Mouse (Mus musculus): Measurements from ENCODE around the gene Tac4. TPM values are rescaled to one million over a fixed set of nuclear protein-coding genes. Genes with fewer than 3 reads are reported as not detected.

Gene Tac4
- not detected in 2 replicates for total RNA-seq (2012; rRNA removed)
- total RNA-seq (2014; rRNA removed) = not detected in 2 replicates
- 0.19 TPM in 1 of 2 replicates, not detected in the other for polyA plus RNA-seq (2012; ENCODE audit: insufficient read length, low read depth)

DNA sequence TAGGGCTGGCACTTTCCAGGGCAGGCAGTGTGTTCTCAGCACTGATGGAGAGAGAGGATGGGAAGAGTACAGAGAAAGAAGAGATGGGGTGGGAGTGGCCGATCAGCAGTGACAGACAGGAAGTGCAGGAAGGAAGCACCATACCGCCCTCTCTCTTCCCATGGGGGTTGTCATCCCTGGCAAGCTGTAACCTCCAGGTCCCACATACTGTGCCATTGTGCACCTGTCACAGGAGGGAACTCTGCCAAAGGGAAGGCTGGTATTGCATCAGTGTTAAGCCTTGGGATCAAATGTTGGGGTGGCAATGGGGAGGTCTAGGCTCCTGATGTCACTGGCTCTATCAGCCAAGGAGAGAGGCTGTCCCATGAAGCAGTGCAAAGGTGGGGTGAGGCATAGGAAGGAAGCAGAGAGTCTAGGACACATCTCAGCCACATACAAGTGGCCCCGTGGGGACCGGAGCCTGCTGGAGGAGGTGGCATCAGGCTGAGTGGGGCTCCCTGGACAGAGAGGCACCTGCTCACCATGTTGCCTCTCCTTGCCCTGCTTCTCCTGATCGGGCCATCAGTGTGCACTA lies at the start of gene Tac4:
Gene Tac4, plus strand, starts transcription at position 352 of the 574 bp plus-strand sequence.
- dilution Hi-C loops (cut with MboI; ENCODE audit: extremely low pct_ligation_motif_present, extremely low pct_unique_long_range_greater_than_20kb, low sequenced_read_pairs) (no loop called here), in situ Hi-C loops (cut with MboI; ENCODE audit: low pct_ligation_motif_present, low pct_unique_long_range_greater_than_20kb, low sequenced_read_pairs) (loop anchor here (5.0 kb wide), 2 partner anchors 36 to 261 kb away; no protein-coding TSS in a partner anchor)
- peaks cover 19% of the 10 kb centered on the region for H3K27me3 ChIP-seq (replicated peaks)
- TF ChIP-seq POLR2A (IDR thresholded peaks at IDR 0.05; ENCODE audit: low read depth, low read length) (no peak), ZKSCAN1 (IDR thresholded peaks at IDR 0.05; ENCODE audit: borderline replicate concordance, low read depth, low read length) (no peak), JUND (conservative IDR thresholded peaks at IDR 0.05; ENCODE audit: low read depth, low read length) (no peak), ELF1 (IDR thresholded peaks at IDR 0.05; ENCODE audit: low read depth, low read length) (peak; percentile 72), MAZ (IDR thresholded peaks at IDR 0.05; ENCODE audit: low read depth, low read length) (no peak)
- H3K27ac ChIP-seq (ENCODE audit: insufficient read depth, low read depth) = no peak within 1 kb of the TSS
- peak; percentile 31 for DNase-seq (ENCODE audit: extremely low read depth)
- H3K9ac ChIP-seq (ENCODE audit: insufficient read depth, low read depth) = no peak within 1 kb of the TSS
- no peak within 1 kb of the TSS for H3K4me3 ChIP-seq (replicated peaks in 1 of 3; ENCODE audit: low read depth in 2 of 3, low read length in 2 of 3, poor library complexity in 1 of 3)
- no peaks in the 10 kb centered on the region for H3K79me2 ChIP-seq (replicated peaks; ENCODE audit: control insufficient read depth, extremely low read depth, insufficient read depth, poor library complexity, severe bottlenecking)
- H3K9me3 ChIP-seq (replicated peaks; ENCODE audit: low read length) = no peaks in the 10 kb centered on the region
- H3K4me2 ChIP-seq (ENCODE audit: insufficient read depth, low read depth, poor library complexity, severe bottlenecking) = no peak within 1 kb of the TSS
- H3K36me3 ChIP-seq (replicated peaks in 1 of 2; ENCODE audit: control insufficient read depth in 1 of 2, insufficient read depth in 1 of 2, low read length in 1 of 2) = peaks cover 15 to 18% of the 10 kb centered on the region in 2 experiments
- peaks cover 12 to 35% of the 10 kb centered on the region in 2 experiments for H3K4me1 ChIP-seq (ENCODE audit: control insufficient read depth in 1 of 2, insufficient read depth in 2 of 2)

GRCm38 (mm10) chr11:95213607-95214006 lies 47.7 kb upstream of the Tac4 start:
- no peak overlapping the region for H3K27ac ChIP-seq (ENCODE audit: insufficient read depth, low read depth)
- H3K9ac ChIP-seq (ENCODE audit: insufficient read depth, low read depth) = no peak overlapping the region
- no peak for DNase-seq (ENCODE audit: extremely low read depth)
- H3K4me2 ChIP-seq (ENCODE audit: insufficient read depth, low read depth, poor library complexity, severe bottlenecking) = no peak overlapping the region
- no peaks in the 10 kb centered on the region for H3K36me3 ChIP-seq (replicated peaks in 1 of 2; ENCODE audit: control insufficient read depth in 1 of 2, insufficient read depth in 1 of 2, low read length in 1 of 2)
- dilution Hi-C loops (cut with MboI; ENCODE audit: extremely low pct_ligation_motif_present, extremely low pct_unique_long_range_greater_than_20kb, low sequenced_read_pairs) = no loop called here
- H3K4me3 ChIP-seq (replicated peaks in 1 of 3; ENCODE audit: low read depth in 2 of 3, low read length in 2 of 3, poor library complexity in 1 of 3) = no peak overlapping the region
- TF ChIP-seq E2F4 (IDR thresholded peaks at IDR 0.05; ENCODE audit: insufficient replicate concordance, low read depth, low read length) (no peak), SMC3 (IDR thresholded peaks at IDR 0.05; ENCODE audit: low read depth, low read length) (peak; percentile 69), USF1 (IDR thresholded peaks at IDR 0.05; ENCODE audit: low read depth, low read length) (no peak), UBTF (IDR thresholded peaks at IDR 0.05; ENCODE audit: low read depth, low read length) (no peak), RAD21 (IDR thresholded peaks at IDR 0.05; ENCODE audit: low read depth, low read length) (peak; percentile 45), CTCF (conservative IDR thresholded peaks at IDR 0.05 in 1 of 2, IDR thresholded peaks at IDR 0.05 in 1 of 2; ENCODE audit: low read depth in 2 of 2, low read length in 2 of 2) (peak in 1 of 2 experiments; percentile 57; a peak in 2 of 4 replicates)
- no peaks in the 10 kb centered on the region for H3K79me2 ChIP-seq (replicated peaks; ENCODE audit: control insufficient read depth, extremely low read depth, insufficient read depth, poor library complexity, severe bottlenecking)
- peaks cover 92% of the 10 kb centered on the region for H3K27me3 ChIP-seq (replicated peaks)
- no peaks in the 10 kb centered on the region for H3K9me3 ChIP-seq (replicated peaks; ENCODE audit: low read length)
- in situ Hi-C loops (cut with MboI; ENCODE audit: low pct_ligation_motif_present, low pct_unique_long_range_greater_than_20kb, low sequenced_read_pairs) = no loop called here
- H3K4me1 ChIP-seq (ENCODE audit: control insufficient read depth in 1 of 2, insufficient read depth in 2 of 2) = peaks cover 2 to 5% of the 10 kb centered on the region in 2 experiments; a peak in 2 of 4 replicates

DNA sequence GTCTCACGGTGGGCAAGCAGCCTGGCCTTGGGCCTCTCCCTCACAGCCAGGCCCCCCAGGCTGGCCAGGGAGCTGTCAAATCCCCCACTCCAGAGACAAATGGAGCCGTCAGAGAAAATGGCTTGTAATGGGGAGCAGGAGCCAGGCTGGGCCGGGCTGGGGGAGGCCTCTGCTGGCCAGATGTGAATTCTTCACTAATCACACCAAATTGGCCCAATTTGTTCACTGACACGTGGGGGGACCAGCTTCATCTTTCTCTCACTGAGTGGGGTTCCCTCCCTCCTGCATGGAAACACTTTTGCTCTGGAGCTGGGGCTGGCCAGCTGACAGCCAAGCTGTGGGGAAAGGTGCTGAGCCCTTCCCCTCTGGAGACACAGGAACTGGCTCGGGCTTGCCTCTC lies 47.0 kb upstream of the Tac4 start:
- H3K9me3 ChIP-seq (replicated peaks; ENCODE audit: low read length) = no peaks in the 10 kb centered on the region
- in situ Hi-C loops (cut with MboI; ENCODE audit: low pct_ligation_motif_present, low pct_unique_long_range_greater_than_20kb, low sequenced_read_pairs) (no loop called here), dilution Hi-C loops (cut with MboI; ENCODE audit: extremely low pct_ligation_motif_present, extremely low pct_unique_long_range_greater_than_20kb, low sequenced_read_pairs) (no loop called here)
- H3K79me2 ChIP-seq (replicated peaks; ENCODE audit: control insufficient read depth, extremely low read depth, insufficient read depth, poor library complexity, severe bottlenecking) = no peaks in the 10 kb centered on the region
- H3K27me3 ChIP-seq (replicated peaks) = peaks cover 92% of the 10 kb centered on the region
- H3K9ac ChIP-seq (ENCODE audit: insufficient read depth, low read depth) = no peak overlapping the region
- TF ChIP-seq ZNF384 (IDR thresholded peaks at IDR 0.05; ENCODE audit: low read depth, low read length) (no peak), HCFC1 (IDR thresholded peaks at IDR 0.05; ENCODE audit: low read depth, low read length) (no peak), IRF4 (IDR thresholded peaks at IDR 0.05; ENCODE audit: low read depth, low read length) (no peak), MAZ (IDR thresholded peaks at IDR 0.05; ENCODE audit: low read depth, low read length) (no peak), ZC3H11A (IDR thresholded peaks at IDR 0.05; ENCODE audit: low read depth, low read length) (no peak), MEF2A (IDR thresholded peaks at IDR 0.05; ENCODE audit: borderline replicate concordance, low read depth, low read length) (no peak), MYC (IDR thresholded peaks at IDR 0.05; ENCODE audit: low read depth, low read length) (no peak), SMC3 (IDR thresholded peaks at IDR 0.05; ENCODE audit: low read depth, low read length) (0 out of 2 replicates have a peak, but pooled peaks have one; percentile 5), JUND (conservative IDR thresholded peaks at IDR 0.05; ENCODE audit: low read depth, low read length) (no peak)
- H3K36me3 ChIP-seq (replicated peaks in 1 of 2; ENCODE audit: control insufficient read depth in 1 of 2, insufficient read depth in 1 of 2, low read length in 1 of 2) = no peaks in the 10 kb centered on the region
- no peak overlapping the region for H3K4me2 ChIP-seq (ENCODE audit: insufficient read depth, low read depth, poor library complexity, severe bottlenecking)
- H3K4me3 ChIP-seq (replicated peaks in 1 of 3; ENCODE audit: low read depth in 2 of 3, low read length in 2 of 3, poor library complexity in 1 of 3) = no peak overlapping the region
- DNase-seq (ENCODE audit: extremely low read depth) = no peak
- peaks cover 2 to 5% of the 10 kb centered on the region in 2 experiments; a peak in 2 of 4 replicates for H3K4me1 ChIP-seq (ENCODE audit: control insufficient read depth in 1 of 2, insufficient read depth in 2 of 2)
- H3K27ac ChIP-seq (ENCODE audit: insufficient read depth, low read depth) = no peak overlapping the region
